In genomic region chr10:44143401-44143800, GRCm38 (mm10) we compare ENCODE assay signal across 21 mouse cellular contexts. TPM values are rescaled to one million over a fixed set of nuclear protein-coding genes. Genes with fewer than 3 reads are reported as not detected.
DNase-seq lines count a peak whose midpoint lies in the region; ATAC-seq and TF ChIP-seq lines count a peak whose summit lies in the region.
"Had no signal": no experiment of that assay in that cellular context is flagged by ENCODE, and none has a peak within 500 bp of the region (broad histone marks: within the 10 kb centered on the region; RNA-seq: fewer than 3 reads in every experiment).

No protein-coding gene starts in this region.

- no peaks in the 10 kb centered on the region for H3K9me3 ChIP-seq in intestine, embryonic 15.5 days
- H3K9me3 ChIP-seq in intestine, embryonic 16.5 days (ENCODE audit: control insufficient read depth, low read length): no peaks in the 10 kb centered on the region
- H3K9me3 ChIP-seq in intestine, postnatal 0 days (ENCODE audit: control insufficient read depth): no peaks in the 10 kb centered on the region
- H3K9me3 ChIP-seq: G1E had no signal

- H3K27ac ChIP-seq in intestine, embryonic 15.5 days: no peak overlapping the region
- H3K27ac ChIP-seq in intestine, embryonic 16.5 days (ENCODE audit: low read length): no peak overlapping the region
- H3K27ac ChIP-seq in intestine, postnatal 0 days (ENCODE audit: low read depth, low read length): no peak overlapping the region

- H3K4me3 ChIP-seq in intestine, embryonic 15.5 days (replicated peaks): no peak overlapping the region
- no peak overlapping the region for H3K4me3 ChIP-seq in intestine, embryonic 16.5 days (ENCODE audit: low read length)
- H3K4me3 ChIP-seq in intestine, postnatal 0 days (ENCODE audit: low read depth, low read length): no peak overlapping the region

- H3K4me2 ChIP-seq in intestine, embryonic 15.5 days (replicated peaks): no peak overlapping the region
- H3K4me2 ChIP-seq in intestine, embryonic 16.5 days (ENCODE audit: low read depth, low read length): peak overlapping the region; percentile 32; the same call in 1 of the 2 replicates
- peak overlapping the region; percentile 35; the same call in 1 of the 2 replicates for H3K4me2 ChIP-seq in intestine, postnatal 0 days (replicated peaks; ENCODE audit: low read depth)

- H3K4me1 ChIP-seq in intestine, embryonic 15.5 days (replicated peaks): peaks cover under 1% of the 10 kb centered on the region; the same call in 1 of the 2 replicates
- H3K4me1 ChIP-seq in intestine, embryonic 16.5 days (ENCODE audit: control insufficient read depth, insufficient read depth, low read length): no peaks in the 10 kb centered on the region
- no peaks in the 10 kb centered on the region for H3K4me1 ChIP-seq in intestine, postnatal 0 days (replicated peaks; ENCODE audit: control insufficient read depth, insufficient read depth, low read length)

- no peak overlapping the region for H3K9ac ChIP-seq in intestine, embryonic 15.5 days
- H3K9ac ChIP-seq in intestine, embryonic 16.5 days (ENCODE audit: low read depth, low read length): no peak overlapping the region
- no peak overlapping the region for H3K9ac ChIP-seq in intestine, postnatal 0 days (ENCODE audit: low read depth, low read length)

- intact Hi-C loops in left cerebral cortex, postnatal 36 days (cut with DNase I): no loop called here

- no peak for DNase-seq in left cerebral cortex, postnatal 36 days (ENCODE audit: low spot score in 2 of 2)
- DNase-seq in kidney, postnatal 4 days: no peak
- DNase-seq in right cerebral cortex, postnatal 36 days (ENCODE audit: low spot score in 2 of 2): no peak
- DNase-seq: adrenal gland, adult 2 months; adrenal gland, adult 8-10 months; adrenal gland, postnatal 10 days; adrenal gland, postnatal 14 days; adrenal gland, postnatal 25 days; adrenal gland, postnatal 36 days; B cell, adult 2 months; cerebellum, adult 11 months; cerebellum, adult 11-12 months; cerebellum, adult 18-20 months had no signal

- H3K27me3 ChIP-seq in intestine, embryonic 15.5 days (replicated peaks): no peaks in the 10 kb centered on the region
- no peaks in the 10 kb centered on the region for H3K27me3 ChIP-seq in intestine, embryonic 16.5 days (replicated peaks; ENCODE audit: control insufficient read depth, insufficient read depth, low read length)
- no peaks in the 10 kb centered on the region for H3K27me3 ChIP-seq in intestine, postnatal 0 days (replicated peaks; ENCODE audit: control insufficient read depth, insufficient read depth, low read length)
- H3K27me3 ChIP-seq: CH12.LX, Patski had no signal

- H3K36me3 ChIP-seq in intestine, embryonic 15.5 days: no peaks in the 10 kb centered on the region
- H3K36me3 ChIP-seq in intestine, embryonic 16.5 days (ENCODE audit: control insufficient read depth, insufficient read depth, low read length): no peaks in the 10 kb centered on the region
- H3K36me3 ChIP-seq in intestine, postnatal 0 days (ENCODE audit: control insufficient read depth, insufficient read depth): no peaks in the 10 kb centered on the region
- H3K36me3 ChIP-seq: G1E had no signal

- WGBS in intestine, embryonic 15.5 days: 59% methylated on average over 10 of the region's 10 CpGs
- 46% methylated on average over 10 of the region's 10 CpGs for WGBS in intestine, embryonic 16.5 days
- WGBS in intestine, postnatal 0 days: 39% methylated on average over 10 of the region's 10 CpGs

- ATAC-seq in intestine, embryonic 15.5 days: peak; percentile 58; the same call in 1 of the 2 replicates
- ATAC-seq in intestine, embryonic 16.5 days: peak; percentile 67; the same call in 1 of the 2 replicates
- peak; percentile 45 for ATAC-seq in intestine, postnatal 0 days
- ATAC-seq: activated CD4-positive, CD25-positive, alpha-beta regulatory T cell, adult 4 months; CD4-positive, CD25-positive, alpha-beta regulatory T cell, adult 4 months; Patski had no signal

- no peak for TF ChIP-seq CTCF in intestine, postnatal 0 days (IDR thresholded peaks at IDR 0.05; ENCODE audit: low read depth)

RNA-seq across cellular contexts. Expression of gene Crybg1, which starts 5.3 kb away (rescaled TPM):
- 0.62 and 0.76 TPM in 2 replicates for polyA plus RNA-seq in intestine, embryonic 15.5 days (2015; fragmentation: Nextera tagmentation; extraction: Ambion mirVana)
- polyA plus RNA-seq in intestine, embryonic 16.5 days (2015; fragmentation: Nextera tagmentation; extraction: Ambion mirVana): 0.72 and 0.77 TPM in 2 replicates
- 3.1 and 3.2 TPM in 2 replicates for polyA plus RNA-seq in intestine, postnatal 0 days (2015; fragmentation: Nextera tagmentation; extraction: Ambion mirVana)
- total RNA-seq in left cerebral cortex, postnatal 36 days (2021): under 1 TPM; 0.27 to 0.86 TPM
